Mouse (Mus musculus) thymus, postnatal 0 days (tissue): ENCODE results near the gene Mrpl16. TPM values are rescaled to one million over a fixed set of nuclear protein-coding genes. Genes with fewer than 3 reads are reported as not detected.

Source experiments
- DNase-seq: peaks from one replicate; pipeline ENCODE4 v3.0.0-alpha.2; 2015; ENCODE audit warnings: low spot score
- polyA plus RNA-seq: library from polyadenylated mRNA; unstranded; fragments of >200 nt; fragmentation: Nextera tagmentation; extraction: Ambion mirVana; gene quantifications from 2 replicates; pipeline ENCODE4 v1.2.1, GENCODE M21; 2015

Mrpl16 gene
- polyA plus RNA-seq, 1 experiment from 2014 or later = 54.3 TPM

DNA sequence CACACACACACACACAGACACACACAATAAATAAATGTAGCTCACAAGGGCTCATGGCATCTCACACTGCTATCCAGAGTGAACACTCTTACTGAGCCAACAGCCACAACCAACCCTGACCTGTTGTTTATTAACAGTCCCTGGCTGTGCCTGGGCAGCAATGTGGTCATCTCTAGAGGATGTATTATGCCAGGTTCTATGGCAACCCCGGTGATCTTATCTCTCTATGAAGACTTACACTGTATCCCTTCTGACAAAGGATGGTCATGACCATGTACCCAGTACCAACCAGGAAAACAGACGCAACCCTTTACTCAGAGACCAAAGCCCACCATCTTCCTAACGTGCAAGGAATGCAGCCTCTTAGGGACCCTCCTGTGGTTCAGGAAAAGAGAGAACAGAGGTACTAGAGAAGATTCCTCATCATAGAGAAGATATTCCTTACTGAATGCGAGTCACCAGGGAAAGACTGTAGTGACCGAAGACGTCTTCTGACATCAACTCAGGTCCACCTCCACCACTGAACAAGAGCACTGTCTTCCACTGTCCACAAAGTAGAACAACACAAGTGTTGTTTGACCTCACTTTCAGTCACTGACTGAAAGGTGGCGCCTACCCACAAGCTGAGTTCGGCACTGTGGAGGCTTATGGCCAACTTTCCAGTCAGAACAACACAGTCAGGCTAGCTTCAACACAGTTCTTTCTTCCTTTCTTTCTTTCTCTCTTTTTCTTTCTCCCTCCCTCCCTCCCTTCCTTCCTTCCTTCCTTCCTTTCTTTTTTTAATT lies 30.5 kb downstream of the Mrpl16 start:
- no peak for DNase-seq

DNA sequence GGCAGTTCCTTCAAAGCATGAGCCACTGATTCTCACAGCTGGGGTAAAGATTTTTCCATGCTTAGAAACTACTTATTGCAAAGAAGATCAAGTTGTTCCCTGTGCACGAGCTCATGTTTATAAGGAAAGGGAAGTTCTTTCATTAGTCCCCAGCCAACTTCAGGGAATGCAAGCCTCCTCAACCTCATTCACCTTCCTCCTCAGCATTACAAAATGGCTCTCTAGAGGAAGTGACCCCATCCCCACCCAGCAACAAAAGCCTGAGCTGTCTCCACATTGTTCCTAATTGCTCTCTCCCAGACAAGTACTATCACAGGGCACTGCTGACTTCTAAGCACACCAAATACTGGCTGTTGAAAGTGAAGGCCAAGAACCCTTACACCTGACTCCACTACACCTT lies 34.2 kb downstream of the Mrpl16 start:
- no peak for DNase-seq

DNA sequence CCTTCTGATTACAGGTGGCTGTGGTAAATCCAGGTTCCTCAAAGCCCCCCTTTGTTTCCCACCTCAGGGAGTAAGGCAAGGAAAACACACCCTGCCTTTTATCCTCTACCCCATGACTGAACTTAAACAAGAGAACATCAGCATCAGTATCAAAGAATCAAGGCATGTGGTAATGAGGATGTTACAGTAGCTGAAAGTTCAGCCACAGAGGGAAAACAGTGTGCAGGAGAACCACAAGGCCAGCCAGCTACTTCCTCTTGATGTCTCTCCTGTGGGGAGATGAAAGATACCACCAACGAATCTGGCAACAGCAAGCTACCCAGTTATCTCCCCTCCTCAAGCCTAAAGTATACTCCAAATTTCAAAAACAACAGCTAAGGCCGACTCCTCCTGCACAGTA lies 37.1 kb downstream of the Mrpl16 start:
- DNase-seq = peak; percentile 18

DNA sequence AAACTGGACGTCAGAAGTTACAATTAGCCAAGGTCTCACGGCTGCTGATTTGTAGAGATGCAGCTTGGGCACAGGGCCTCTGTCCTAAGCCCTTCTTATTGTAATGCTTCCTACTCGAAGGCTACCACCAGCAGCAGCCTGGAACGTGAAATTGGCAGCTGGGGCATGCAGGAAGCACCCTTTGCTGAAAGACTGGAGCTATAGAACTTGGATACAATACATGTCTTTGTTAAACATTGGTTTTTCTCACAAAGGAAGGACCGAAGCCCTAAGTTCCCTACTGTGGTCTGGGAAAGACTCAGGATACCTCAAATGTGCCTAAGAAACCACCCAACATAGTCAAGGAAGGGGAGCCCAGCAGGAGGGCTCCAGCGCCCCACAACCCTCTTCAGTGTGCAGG lies 37.6 kb downstream of the Mrpl16 start:
- DNase-seq = no peak

DNA sequence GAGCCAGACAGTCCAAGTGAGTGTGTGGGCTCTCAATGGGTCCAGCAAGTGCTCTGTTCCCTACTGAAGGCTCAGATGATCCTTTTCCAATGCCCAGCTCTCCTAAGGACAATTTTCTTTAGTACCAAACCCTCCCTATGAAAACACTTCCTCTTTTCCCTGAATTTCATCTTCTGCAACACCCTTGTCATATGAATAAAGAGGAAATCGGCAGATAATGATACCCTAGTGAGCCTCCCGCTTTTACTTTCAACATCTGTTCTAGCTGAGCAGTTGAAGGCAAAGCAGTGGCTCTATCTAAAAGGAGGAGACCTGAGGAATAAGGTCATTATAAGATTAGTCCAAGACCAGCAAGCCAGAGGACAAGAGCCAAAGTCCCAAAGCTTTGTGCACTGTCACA lies 38.3 kb downstream of the Mrpl16 start:
- no peak for DNase-seq

DNA sequence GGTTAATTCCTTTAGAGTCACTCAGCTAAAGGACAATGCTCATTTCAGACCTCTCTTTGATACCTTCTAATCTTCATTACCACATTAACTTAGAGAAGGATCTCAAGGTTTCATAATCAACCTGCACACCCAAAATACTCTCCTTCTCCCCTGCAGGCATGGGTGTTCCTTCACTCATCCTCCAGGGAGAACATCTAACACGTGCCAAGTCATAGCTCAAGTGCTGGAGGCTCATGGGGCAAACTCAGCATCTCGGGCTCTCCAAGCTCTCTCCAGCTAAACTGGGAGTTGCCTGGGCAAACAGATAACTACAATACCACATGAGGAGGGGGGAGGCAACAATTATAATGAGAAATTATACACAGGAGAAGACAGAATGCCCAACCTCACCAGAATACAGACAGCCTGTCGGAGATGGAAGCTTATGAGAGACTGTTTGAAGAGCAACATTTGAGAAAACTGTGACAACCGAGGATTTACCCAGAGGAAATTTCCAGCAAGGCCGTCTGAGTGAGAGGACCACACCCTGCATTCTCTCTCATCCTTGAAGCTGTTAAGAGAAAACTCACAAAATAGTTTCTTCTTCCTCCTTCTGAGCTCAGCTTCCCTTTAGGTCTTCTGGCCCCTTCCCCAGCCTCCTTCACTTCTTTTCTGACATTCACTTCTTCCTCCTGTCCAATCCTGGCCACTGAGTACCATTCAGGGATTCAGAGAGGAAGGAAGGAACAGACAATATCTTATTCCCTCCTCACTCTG lies 40.0 kb downstream of the Mrpl16 start:
- no peak for DNase-seq

DNA sequence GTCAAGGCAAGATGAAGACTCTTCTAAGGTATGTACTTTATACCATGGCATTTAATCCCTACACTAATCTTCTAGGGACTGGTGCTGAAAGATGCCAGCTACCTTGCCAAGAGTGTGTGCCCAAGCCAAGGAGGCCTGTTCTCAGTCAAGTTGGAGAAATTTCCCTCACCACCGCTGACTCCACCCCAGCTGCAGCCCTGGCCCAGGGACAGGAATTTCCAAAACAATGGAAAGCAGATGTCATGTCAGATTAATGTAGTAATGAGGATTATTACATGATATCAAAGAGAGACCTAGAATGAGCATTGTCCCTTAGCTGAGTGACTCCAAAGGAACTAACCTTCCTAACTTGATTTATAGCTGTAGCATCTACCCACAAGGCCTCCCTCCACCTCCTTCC lies 40.7 kb downstream of the Mrpl16 start:
- no peak for DNase-seq

DNA sequence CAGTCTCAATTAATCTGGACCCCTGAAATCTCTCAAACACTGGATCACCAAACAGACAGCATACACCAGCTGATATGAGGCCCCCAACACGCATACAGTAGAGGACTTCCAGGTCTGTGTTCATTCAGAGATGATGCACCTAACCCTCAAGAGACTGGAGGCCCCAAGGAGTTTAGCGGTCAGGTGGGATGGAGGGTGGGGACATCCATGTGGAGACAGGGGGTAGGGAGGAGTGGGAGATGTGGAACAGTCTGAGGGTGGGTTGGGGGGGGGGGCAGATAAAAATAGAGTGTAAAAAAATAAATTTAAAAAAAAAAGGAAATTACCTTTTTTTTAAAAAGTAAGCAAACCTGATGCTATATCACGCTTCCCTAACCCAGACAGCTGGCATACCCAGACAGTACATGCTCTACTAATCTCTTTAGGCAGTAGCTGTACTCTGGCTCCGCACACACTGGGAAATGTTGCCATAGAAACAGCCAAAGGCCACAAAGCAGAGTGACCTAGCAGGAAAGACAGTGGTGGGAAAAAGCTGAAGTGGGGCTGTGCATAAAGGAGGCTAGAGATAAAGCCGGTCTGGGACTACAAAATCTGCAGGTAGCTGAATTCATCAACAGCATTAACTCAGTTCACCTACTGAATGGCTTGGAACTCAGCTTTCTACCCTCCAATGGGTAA lies 41.6 kb downstream of the Mrpl16 start:
- DNase-seq = no peak

DNA sequence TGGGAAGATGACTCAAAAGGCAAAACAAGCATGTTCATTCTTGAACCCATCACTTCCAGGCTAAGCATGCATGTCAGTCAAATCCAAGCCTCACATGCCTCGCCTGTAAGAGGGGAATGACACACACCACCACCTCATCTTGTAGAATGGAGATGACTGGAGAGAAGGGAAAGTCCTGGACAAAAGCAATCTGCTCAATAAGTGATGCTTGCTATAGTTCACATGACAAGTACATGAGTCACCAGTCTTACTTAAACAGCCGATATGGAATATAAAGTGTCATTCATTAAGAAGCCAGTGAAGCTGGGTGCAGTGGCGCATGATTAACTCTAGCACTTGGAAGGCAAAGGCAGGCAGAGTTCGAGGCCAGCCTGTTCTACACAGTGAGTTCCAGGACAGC lies 42.9 kb downstream of the Mrpl16 start:
- DNase-seq = no peak

DNA sequence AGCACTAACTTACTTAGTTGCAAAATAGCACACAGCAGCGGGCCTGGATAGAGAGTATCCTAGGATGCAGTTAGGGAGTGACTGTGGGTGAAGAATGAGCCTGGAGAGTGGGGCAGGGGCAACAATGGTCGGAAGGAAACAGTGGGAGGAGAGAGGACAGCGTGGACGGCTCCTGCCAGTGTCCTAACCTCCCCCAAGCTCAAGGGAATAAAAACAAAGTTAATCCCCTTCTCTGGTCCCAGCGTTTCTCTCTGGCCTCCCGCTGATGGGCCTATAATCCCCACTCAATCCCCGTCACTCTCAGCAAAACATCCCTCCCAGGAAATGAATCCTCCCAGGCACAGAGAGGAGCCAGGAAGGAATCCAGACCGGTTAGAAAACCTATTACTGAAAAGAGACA lies 43.5 kb downstream of the Mrpl16 start:
- DNase-seq = no peak

DNA sequence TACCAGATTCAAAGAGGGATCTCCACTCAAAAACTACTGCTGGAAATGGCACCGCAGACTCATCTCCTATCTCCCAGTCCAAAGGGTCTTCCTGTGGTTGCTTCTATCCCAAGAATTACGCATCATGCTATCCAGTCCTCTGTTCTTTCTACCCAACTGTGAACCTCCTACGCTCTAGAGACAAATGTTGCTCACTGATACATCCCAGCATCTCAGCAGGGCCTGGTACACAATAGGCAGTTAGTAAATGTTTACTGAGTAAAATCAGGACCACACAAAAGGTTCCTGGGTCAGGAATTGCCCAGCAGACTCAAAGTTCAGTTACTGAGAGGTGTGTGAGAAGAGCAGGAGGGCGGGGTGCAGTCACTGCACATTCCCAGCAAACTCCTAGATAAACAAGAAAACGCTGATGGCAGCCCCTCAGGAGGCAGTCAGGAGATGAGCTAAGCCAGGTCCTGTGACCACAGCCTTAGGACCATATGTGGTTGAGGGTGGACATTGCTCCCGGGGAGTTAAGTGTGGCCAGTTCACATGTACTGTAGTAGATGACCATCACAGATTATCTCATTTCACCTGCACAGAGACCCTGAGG lies 44.6 kb downstream of the Mrpl16 start:
- DNase-seq = no peak

DNA sequence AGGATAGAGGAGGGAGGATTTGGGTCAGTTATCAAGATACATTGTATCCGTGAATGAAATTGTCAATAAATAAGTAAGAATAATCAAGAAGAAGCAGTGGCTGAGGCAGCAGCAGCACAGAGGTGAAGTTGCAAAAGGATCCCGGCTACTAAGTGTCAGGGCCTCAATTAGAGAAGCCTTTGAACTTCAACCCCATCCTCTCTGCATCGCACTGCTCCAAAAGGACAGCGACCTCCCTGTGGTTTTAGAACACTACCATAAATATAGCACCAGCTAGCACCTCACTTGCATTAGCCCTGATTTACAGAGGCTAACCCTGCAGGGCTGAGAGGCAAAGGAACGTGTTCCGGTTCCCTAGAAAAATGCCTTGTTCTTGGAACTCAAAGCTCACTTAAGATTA lies 46.5 kb downstream of the Mrpl16 start:
- DNase-seq = no peak

DNA sequence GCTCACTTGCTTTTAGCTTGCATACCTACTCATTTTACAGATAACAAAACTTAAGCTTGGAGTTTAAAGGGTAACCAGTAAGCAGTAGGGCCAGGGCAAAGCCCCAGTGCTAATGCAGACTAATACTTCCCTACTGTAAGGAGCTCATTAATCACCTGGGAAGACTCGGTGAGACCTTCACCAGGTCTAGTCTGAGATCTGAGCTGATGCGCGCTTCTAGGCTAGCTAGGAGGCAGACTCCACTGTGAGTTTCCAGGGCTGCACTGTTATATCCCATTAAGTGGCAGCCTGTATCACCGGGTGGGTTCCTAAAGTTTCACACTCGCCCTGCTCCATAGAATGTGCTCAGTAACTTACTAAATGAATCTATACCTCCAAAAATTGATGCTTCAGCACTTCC lies 47.4 kb downstream of the Mrpl16 start:
- DNase-seq = no peak

DNA sequence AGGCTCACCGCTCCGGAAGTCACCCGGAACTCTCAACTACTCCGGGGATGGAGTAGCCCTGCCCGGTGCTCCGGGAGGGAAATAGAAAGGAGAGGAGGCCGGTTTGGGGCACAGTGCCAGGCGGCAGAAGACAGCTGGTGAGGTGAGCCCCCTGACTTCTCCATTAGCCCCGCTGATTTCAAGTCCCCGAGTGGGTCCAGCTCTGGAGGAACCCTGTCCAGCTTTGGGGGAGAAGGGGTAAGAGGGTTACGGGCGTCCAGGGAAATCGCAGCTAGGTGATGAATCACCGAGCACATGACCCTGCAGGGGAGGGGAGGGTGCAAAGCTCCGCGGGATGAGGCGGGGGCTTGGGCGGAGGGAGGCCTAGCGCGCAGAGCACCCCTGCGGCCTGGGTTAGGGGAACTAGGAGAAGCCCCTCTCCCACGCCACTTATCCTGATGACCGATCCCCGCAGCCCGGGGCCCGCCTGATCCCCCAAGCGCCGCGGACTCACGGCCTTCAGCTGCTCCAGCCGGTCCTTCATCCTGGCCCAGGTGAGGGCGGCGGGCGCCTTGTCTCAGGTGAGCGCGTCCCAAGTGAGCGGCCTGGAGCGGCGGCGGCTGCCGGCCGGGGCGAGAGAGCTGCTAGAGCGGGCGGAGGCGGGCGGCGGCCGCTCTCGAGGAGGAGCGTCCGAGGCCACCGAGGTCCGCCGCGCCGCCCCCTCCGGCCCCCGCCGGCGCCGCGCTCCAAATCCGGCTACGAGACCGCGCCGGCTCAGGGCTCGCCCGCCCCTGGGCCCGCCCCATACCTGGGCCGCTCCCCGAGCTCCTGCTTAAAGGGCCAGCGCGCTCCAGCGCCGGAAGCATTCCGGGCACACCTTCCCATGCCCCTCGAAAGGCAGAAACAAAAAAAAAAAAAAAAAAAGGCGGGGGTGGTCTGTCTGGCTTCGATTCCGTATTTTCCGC lies 48.3 kb downstream of the Mrpl16 start:
- no peak for DNase-seq

DNA sequence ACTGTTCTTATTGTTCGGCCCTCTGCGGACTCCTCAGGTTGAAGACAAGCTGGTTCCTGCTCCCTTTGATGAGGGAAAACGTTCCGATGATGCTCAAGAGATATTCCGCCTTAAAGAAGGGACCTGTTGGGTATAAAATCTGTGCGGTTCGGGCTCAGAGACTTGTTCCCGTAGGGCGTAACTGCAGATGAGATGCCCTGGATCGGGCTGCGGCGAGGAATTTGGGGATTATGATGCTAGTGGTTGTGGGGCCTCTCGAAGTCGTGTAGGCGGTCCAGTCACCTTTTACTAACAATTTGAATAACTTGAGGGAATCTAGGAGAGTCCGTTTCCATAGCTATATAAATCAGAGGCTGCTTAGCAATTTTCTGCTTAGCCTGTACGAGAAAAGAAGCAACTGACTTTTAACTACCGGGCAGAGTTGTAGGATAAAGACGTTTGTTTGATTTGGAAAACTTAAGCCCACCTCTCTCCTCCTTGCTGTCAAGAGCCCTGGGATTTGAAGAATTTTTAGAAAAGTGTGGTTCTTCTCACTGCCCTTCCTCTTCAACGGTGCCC lies 49.0 kb downstream of the Mrpl16 start, which contains the start of gene Stx3:
Gene Stx3, minus strand, starts transcription at position 261 of the 558 bp plus-strand sequence.
- DNase-seq = no peak

DNA sequence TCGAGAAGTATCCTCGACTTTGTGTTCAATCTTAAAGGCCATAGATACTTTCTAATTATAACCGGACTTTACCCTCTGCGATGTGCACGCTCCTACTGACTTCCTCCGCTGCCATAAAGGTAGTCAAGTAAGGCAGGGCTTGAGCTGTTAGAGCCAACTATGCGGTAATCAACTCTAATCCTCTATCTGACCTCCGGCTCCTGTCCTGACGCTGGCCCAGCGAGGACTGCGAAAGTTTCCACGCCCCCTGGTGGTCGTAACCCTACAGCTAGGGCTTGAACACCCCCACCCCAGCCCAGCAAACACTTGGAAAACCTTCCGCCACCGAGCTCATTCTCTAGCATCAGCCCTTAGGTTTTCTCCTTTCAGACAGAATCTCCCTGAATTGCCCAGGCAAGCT lies 49.6 kb downstream of the Mrpl16 start:
- DNase-seq = peak; percentile 42

DNA sequence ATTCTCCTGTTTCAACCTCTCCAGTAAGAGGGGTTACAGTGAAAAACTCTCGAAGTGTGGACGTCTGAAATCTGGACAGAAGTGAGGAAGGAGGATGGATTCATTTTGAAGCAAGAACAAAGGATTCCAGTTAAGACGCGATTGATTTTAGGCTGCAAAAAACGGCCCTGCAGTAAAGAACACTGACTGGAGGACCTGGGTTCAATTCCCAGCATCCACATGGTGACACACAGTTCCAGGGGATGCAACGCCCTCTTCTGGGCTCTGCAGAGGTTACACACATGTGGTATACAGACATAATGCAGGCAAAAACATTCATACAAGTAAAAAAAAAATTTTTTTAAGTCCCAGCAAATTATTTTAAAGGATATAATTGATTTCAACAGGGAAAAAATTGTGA lies 50.0 kb downstream of the Mrpl16 start:
- no peak for DNase-seq

DNA sequence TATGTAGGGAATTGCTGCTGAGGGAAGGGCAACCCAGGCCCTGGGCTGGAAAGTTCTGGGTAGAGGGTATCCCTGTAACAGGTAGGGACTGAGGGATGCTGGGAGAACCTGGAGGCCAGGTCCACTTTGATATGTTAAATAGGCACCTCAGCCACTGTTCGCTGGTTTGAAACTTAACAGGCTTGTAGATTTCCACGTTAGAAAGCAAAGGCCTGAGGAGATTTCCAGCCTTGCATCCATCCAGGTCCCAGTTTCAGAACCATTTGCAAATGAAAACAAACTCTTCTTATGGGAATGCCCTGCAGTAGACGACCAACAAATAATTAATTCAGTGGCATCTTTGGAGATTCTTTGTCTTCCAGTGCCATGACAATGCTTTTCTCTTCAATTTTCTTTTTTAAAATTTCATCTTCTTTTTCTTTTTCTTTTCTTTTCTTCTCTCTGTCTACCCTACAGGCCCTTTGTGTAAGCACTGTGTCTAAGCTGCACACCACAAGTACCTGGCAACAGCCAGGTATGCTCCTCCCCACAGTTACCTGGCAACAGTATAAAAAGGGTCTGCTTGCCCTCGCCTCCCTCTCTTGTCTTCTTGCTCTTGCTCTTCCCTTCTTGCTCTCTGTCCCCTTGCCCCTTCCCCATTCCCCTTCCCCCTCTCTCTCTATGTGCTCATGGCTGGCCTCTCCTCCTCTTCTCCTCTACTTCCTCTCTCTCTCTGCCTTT lies 53.3 kb downstream of the Mrpl16 start:
- no peak for DNase-seq
